Mouse (Mus musculus): ENCODE results near the gene Bcas3.

- TF ChIP-seq CTCF (IDR thresholded peaks at IDR 0.05; ENCODE audit: low read depth, low read length) (peak; percentile 26; the same call in 1 of the 2 replicates), POLR2A (IDR thresholded peaks at IDR 0.05; ENCODE audit: borderline replicate concordance, low read depth, low read length) (no peak)
Observed at GRCm38 (mm10) chr11:85841980-85842379, 489.0 kb downstream of the Bcas3 start.
